Mouse (Mus musculus) urinary bladder, postnatal 10 days (tissue): ENCODE data around the gene Pfdn5.

Experiments used
- DNase-seq: peaks from one replicate; pipeline ENCODE4 v3.0.0; 2022; ENCODE audit warnings: low spot score

Pfdn5 gene

GRCm38 (mm10) chr15:102326022-102326576 is at the start of gene Pfdn5:
Gene Pfdn5 (plus strand): TSS chr15:102326116.
- DNase-seq = peak; percentile 44

GRCm38 (mm10) chr15:102278726-102279091 is 47.2 kb upstream of the Pfdn5 start:
- no peak for DNase-seq

GRCm38 (mm10) chr15:102279092-102279782 is 46.7 kb upstream of the Pfdn5 start, which contains the start of gene Mfsd5:
Gene Mfsd5 (plus strand): TSS chr15:102279454.
- DNase-seq = peak; percentile 52

GRCm38 (mm10) chr15:102279783-102280520 is 46.0 kb upstream of the Pfdn5 start:
- no peak for DNase-seq

- DNase-seq = no peak
Measured at GRCm38 (mm10) chr15:102280623-102281022, 45.3 kb upstream of the Pfdn5 start.

- no peak for DNase-seq
Measured at GRCm38 (mm10) chr15:102282463-102283292, 43.2 kb upstream of the Pfdn5 start.

GRCm38 (mm10) chr15:102283648-102284047 is 42.3 kb upstream of the Pfdn5 start:
- DNase-seq = no peak

- no peak for DNase-seq
Measured at GRCm38 (mm10) chr15:102287395-102287794, 38.5 kb upstream of the Pfdn5 start.

GRCm38 (mm10) chr15:102295633-102296367 is 30.1 kb upstream of the Pfdn5 start, which contains the start of gene Espl1:
Gene Espl1 (plus strand): TSS chr15:102296266.
- DNase-seq = peak; percentile 80

GRCm38 (mm10) chr15:102296368-102297006 is 29.4 kb upstream of the Pfdn5 start:
- DNase-seq = no peak

GRCm38 (mm10) chr15:102302542-102302941 is 23.4 kb upstream of the Pfdn5 start:
- DNase-seq = no peak

GRCm38 (mm10) chr15:102308717-102309116 is 17.2 kb upstream of the Pfdn5 start:
- no peak for DNase-seq

GRCm38 (mm10) chr15:102310074-102310845 is 15.7 kb upstream of the Pfdn5 start:
- DNase-seq = no peak

GRCm38 (mm10) chr15:102311489-102311888 is 14.4 kb upstream of the Pfdn5 start:
- no peak for DNase-seq

GRCm38 (mm10) chr15:102315292-102315691 is 10.6 kb upstream of the Pfdn5 start:
- DNase-seq = no peak

GRCm38 (mm10) chr15:102316263-102316662 is 9.7 kb upstream of the Pfdn5 start:
- no peak for DNase-seq

- no peak for DNase-seq
Measured at GRCm38 (mm10) chr15:102324654-102325473, 1.1 kb upstream of the Pfdn5 start.

GRCm38 (mm10) chr15:102326892-102327291 is 976 bp downstream of the Pfdn5 start:
- DNase-seq = no peak

- peak; percentile 43 for DNase-seq
Measured at GRCm38 (mm10) chr15:102331610-102332015, 5.7 kb downstream of the Pfdn5 start, which contains the start of gene Myg1. Gene Myg1 (plus strand): TSS chr15:102331709.
